Mouse (Mus musculus) neural tube, embryonic 12.5 days (tissue): ENCODE results near the gene Ager. TPM values are rescaled to one million over a fixed set of nuclear protein-coding genes. Genes with fewer than 3 reads are reported as not detected.
A peak's percentile ranks its signal among the peaks of the same experiment; 100 is the strongest.

Experiments used
- ATAC-seq: fragments of 200-750 bp; cut with Nextera tagmentation; 2 replicates; pipeline ENCODE4 v1.8.0; 2017; ENCODE audit warnings: low read depth, mild to moderate bottlenecking, moderate TSS enrichment, moderate library complexity; ENCODE audit not compliant: low FRiP score
- H3K27ac ChIP-seq: fragments of 300-500 bp; sonication (generic); 2 replicates; pipeline ENCODE4 v1.5.1; 2016
- H3K27me3 ChIP-seq: fragments of 300-500 bp; sonication (generic); replicated peaks from 2 replicates; pipeline ENCODE4 v1.6.1; 2016; ENCODE audit warnings: mild to moderate bottlenecking
- H3K36me3 ChIP-seq: fragments of 300-500 bp; sonication (generic); 2 replicates; pipeline ENCODE4 v1.6.1; 2016; ENCODE audit warnings: mild to moderate bottlenecking
- H3K4me1 ChIP-seq: fragments of 300-500 bp; sonication (generic); 2 replicates; pipeline ENCODE4 v1.6.1; 2016
- H3K4me2 ChIP-seq: fragments of 300-500 bp; sonication (generic); replicated peaks from 2 replicates; pipeline ENCODE4 v1.6.1; 2016; ENCODE audit warnings: mild to moderate bottlenecking
- H3K4me3 ChIP-seq: fragments of 300-500 bp; sonication (generic); 2 replicates; pipeline ENCODE4 v1.5.1; 2016
- H3K9ac ChIP-seq: fragments of 300-500 bp; sonication (generic); 2 replicates; pipeline ENCODE4 v1.6.1; 2016; ENCODE audit warnings: mild to moderate bottlenecking
- H3K9me3 ChIP-seq: fragments of 300-500 bp; sonication (generic); 2 replicates; pipeline ENCODE4 v1.6.1; 2016; ENCODE audit warnings: mild to moderate bottlenecking
- WGBS: fragments of 180-500 bp; shearing (Covaris S2); methylation state at CpG from one replicate; pipeline ENCODE4 v1.1.7; 2016; 5-methylcytosine and 5-hydroxymethylcytosine counted together
- polyA plus RNA-seq: library from polyadenylated mRNA; unstranded; fragments of >200 nt; fragmentation: Nextera tagmentation; extraction: Ambion mirVana; gene quantifications from 2 replicates; pipeline ENCODE4 v1.2.1, GENCODE M21; 2016

Ager gene
- polyA plus RNA-seq, 1 experiment from 2014 or later, result 1.9 TPM

GRCm38 (mm10) chr17:34627943-34628643 is 30.4 kb downstream of the Ager start, which contains the start of gene Ppt2:
Ppt2 (minus strand) TSS chr17:34628510.
- WGBS, result 7% methylated on average over 29 of the region's 29 CpGs
- peak within 1 kb of the TSS; percentile 86 for H3K4me2 ChIP-seq
- peak; percentile 11; the same call in 1 of the 2 replicates for ATAC-seq
- H3K9ac ChIP-seq, result peak within 1 kb of the TSS; percentile 60
- peaks cover 40% of the 10 kb centered on the region for H3K27me3 ChIP-seq
- no peaks in the 10 kb centered on the region for H3K9me3 ChIP-seq
- peak within 1 kb of the TSS; percentile 60 for H3K4me3 ChIP-seq
- H3K36me3 ChIP-seq, result peaks cover 10% of the 10 kb centered on the region; the same call in 1 of the 2 replicates
- peaks cover 57% of the 10 kb centered on the region for H3K4me1 ChIP-seq
- H3K27ac ChIP-seq, result peak within 1 kb of the TSS; percentile 72; the same call in 1 of the 2 replicates

- Histone ChIP-seq H3K9ac (peak overlapping the region; percentile 60; the same call in 1 of the 2 replicates), H3K4me2 (peak overlapping the region; percentile 86), H3K36me3 (peaks cover 7% of the 10 kb centered on the region; the same call in 1 of the 2 replicates), H3K4me1 (peaks cover 57% of the 10 kb centered on the region), H3K9me3 (no peaks in the 10 kb centered on the region), H3K27ac (no peak overlapping the region), H3K27me3 (peaks cover 45% of the 10 kb centered on the region), H3K4me3 (peak overlapping the region; percentile 60; the same call in 1 of the 2 replicates)
- no peak for ATAC-seq
- WGBS, result 19% methylated on average over 5 of the region's 5 CpGs
These were observed 30.9 kb downstream of the Ager start for GRCm38 (mm10) chr17:34628644-34628967.

- H3K27ac ChIP-seq, result no peak within 1 kb of the TSS
- no peaks in the 10 kb centered on the region for H3K9me3 ChIP-seq
- ATAC-seq, result no peak
- H3K27me3 ChIP-seq, result peaks cover 45% of the 10 kb centered on the region
- H3K4me1 ChIP-seq, result peaks cover 57% of the 10 kb centered on the region
- peak within 1 kb of the TSS; percentile 60 for H3K9ac ChIP-seq
- 3% methylated on average over 16 of the region's 16 CpGs for WGBS
- H3K4me2 ChIP-seq, result peak within 1 kb of the TSS; percentile 86
- no peaks in the 10 kb centered on the region for H3K36me3 ChIP-seq
- peak within 1 kb of the TSS; percentile 60 for H3K4me3 ChIP-seq
These were observed 31.6 kb downstream of the Ager start, which contains the start of gene Prrt1 for GRCm38 (mm10) chr17:34629221-34629751. Prrt1 (plus strand) TSS chr17:34629533.

- H3K4me3 ChIP-seq, result peak overlapping the region; percentile 32
- peaks cover 45% of the 10 kb centered on the region for H3K27me3 ChIP-seq
- 0 out of 2 replicates have a peak overlapping the region, but pooled peaks have one; percentile 50 for H3K9ac ChIP-seq
- no peak for ATAC-seq
- H3K4me1 ChIP-seq, result peaks cover 57% of the 10 kb centered on the region
- 13% methylated on average over 12 of the region's 12 CpGs for WGBS
- H3K36me3 ChIP-seq, result no peaks in the 10 kb centered on the region
- no peaks in the 10 kb centered on the region for H3K9me3 ChIP-seq
- no peak overlapping the region for H3K27ac ChIP-seq
- peak overlapping the region; percentile 86 for H3K4me2 ChIP-seq
These were observed 32.3 kb downstream of the Ager start for GRCm38 (mm10) chr17:34629796-34630603.

- Histone ChIP-seq H3K4me2 (peak overlapping the region; percentile 86), H3K27ac (no peak overlapping the region), H3K9me3 (no peaks in the 10 kb centered on the region), H3K27me3 (peaks cover 45% of the 10 kb centered on the region), H3K4me3 (peak overlapping the region; percentile 32), H3K9ac (peak overlapping the region; percentile 50), H3K4me1 (peaks cover 55% of the 10 kb centered on the region), H3K36me3 (no peaks in the 10 kb centered on the region)
- no peak for ATAC-seq
- WGBS, result 2% methylated on average over 47 of the region's 48 CpGs
These were observed 33.2 kb downstream of the Ager start for GRCm38 (mm10) chr17:34630761-34631301.

- peak overlapping the region; percentile 86 for H3K4me2 ChIP-seq
- peaks cover 45% of the 10 kb centered on the region for H3K27me3 ChIP-seq
- peak overlapping the region; percentile 24 for H3K4me3 ChIP-seq
- no peak for ATAC-seq
- no peaks in the 10 kb centered on the region for H3K36me3 ChIP-seq
- peak overlapping the region; percentile 38; the same call in 1 of the 2 replicates for H3K9ac ChIP-seq
- peaks cover 47% of the 10 kb centered on the region for H3K4me1 ChIP-seq
- WGBS, result 3% methylated on average over 12 of the region's 12 CpGs
- H3K27ac ChIP-seq, result no peak overlapping the region
- no peaks in the 10 kb centered on the region for H3K9me3 ChIP-seq
These were observed 34.0 kb downstream of the Ager start for GRCm38 (mm10) chr17:34631647-34632046.

- Histone ChIP-seq H3K27ac (no peak overlapping the region), H3K9me3 (no peaks in the 10 kb centered on the region), H3K4me1 (peaks cover 47% of the 10 kb centered on the region), H3K27me3 (peaks cover 45% of the 10 kb centered on the region), H3K36me3 (no peaks in the 10 kb centered on the region), H3K9ac (peak overlapping the region; percentile 38; the same call in 1 of the 2 replicates), H3K4me3 (peak overlapping the region; percentile 24), H3K4me2 (peak overlapping the region; percentile 86)
- WGBS, result under 1% methylated on average over 26 of the region's 26 CpGs
- ATAC-seq, result no peak
These were observed 34.6 kb downstream of the Ager start for GRCm38 (mm10) chr17:34632261-34632691.

GRCm38 (mm10) chr17:34635671-34636070 is 38.0 kb downstream of the Ager start:
- Histone ChIP-seq H3K27me3 (peaks cover 29% of the 10 kb centered on the region), H3K4me3 (no peak overlapping the region), H3K4me1 (peaks cover 20% of the 10 kb centered on the region), H3K9ac (no peak overlapping the region), H3K9me3 (no peaks in the 10 kb centered on the region), H3K36me3 (no peaks in the 10 kb centered on the region), H3K4me2 (no peak overlapping the region), H3K27ac (no peak overlapping the region)
- WGBS, result 73% methylated on average over 2 of the region's 2 CpGs
- no peak for ATAC-seq

GRCm38 (mm10) chr17:34637459-34637858 is 39.8 kb downstream of the Ager start:
- no peak overlapping the region for H3K27ac ChIP-seq
- no peak for ATAC-seq
- H3K4me3 ChIP-seq, result no peak overlapping the region
- H3K4me1 ChIP-seq, result peaks cover 10% of the 10 kb centered on the region
- peaks cover 11% of the 10 kb centered on the region for H3K27me3 ChIP-seq
- H3K4me2 ChIP-seq, result no peak overlapping the region
- H3K9me3 ChIP-seq, result no peaks in the 10 kb centered on the region
- no peak overlapping the region for H3K9ac ChIP-seq
- 65% methylated on average over 3 of the region's 3 CpGs for WGBS
- H3K36me3 ChIP-seq, result no peaks in the 10 kb centered on the region

- Histone ChIP-seq H3K4me3 (no peak overlapping the region), H3K36me3 (no peaks in the 10 kb centered on the region), H3K4me1 (peaks cover 10% of the 10 kb centered on the region; the same call in 1 of the 2 replicates), H3K27me3 (no peaks in the 10 kb centered on the region), H3K27ac (no peak overlapping the region), H3K9ac (no peak overlapping the region), H3K4me2 (no peak overlapping the region), H3K9me3 (no peaks in the 10 kb centered on the region)
- 83% methylated on average over 7 of the region's 7 CpGs for WGBS
- no peak for ATAC-seq
These were observed 42.0 kb downstream of the Ager start for GRCm38 (mm10) chr17:34639461-34640255.
